Mouse (Mus musculus) cerebellum, adult 2 months (tissue): ENCODE measurements around the gene Cuta. TPM values are rescaled to one million over a fixed set of nuclear protein-coding genes. Genes with fewer than 3 reads are reported as not detected.
"Not testable (repeated sequence)": the region's sequence is repeated elsewhere in the genome, so short reads cannot be mapped to it uniquely, and the experiment has no call there.

Experiments used
- DNase-seq, 2 experiments: peaks; one replicate each; pipeline ENCODE4 v3.0.0; 2021
- H3K27ac ChIP-seq: fragments of 200-500 bp; 2 replicates; pipeline ENCODE4 v1.5.1; 2012; ENCODE audit warnings: low read length, control low read depth, inconsistent platforms; ENCODE audit not compliant: insufficient read depth
- H3K27me3 ChIP-seq: fragments of 200-500 bp; 2 replicates; pipeline ENCODE4 v1.6.1; 2012; ENCODE audit warnings: inconsistent platforms, mild to moderate bottlenecking, low read length, moderate library complexity; ENCODE audit not compliant: control insufficient read depth, insufficient read depth
- H3K4me1 ChIP-seq: fragments of 200-500 bp; 2 replicates; pipeline ENCODE4 v1.6.1; 2011; ENCODE audit warnings: low read length; ENCODE audit not compliant: control insufficient read depth, insufficient read depth
- H3K4me3 ChIP-seq: fragments of 200-500 bp; replicated peaks from 2 replicates; pipeline ENCODE3; 2011; ENCODE audit warnings: mild to moderate bottlenecking, low read depth, low read length, control low read depth; ENCODE audit not compliant: insufficient read depth
- CTCF ChIP-seq: fragments of 200-500 bp; IDR thresholded peaks from 2 replicates; pipeline ENCODE4 v1.5.1; 2011; ENCODE audit warnings: low read depth, mild to moderate bottlenecking, control low read depth, low read length, moderate library complexity, borderline replicate concordance; ENCODE audit not compliant: insufficient read depth
- POLR2A ChIP-seq: fragments of 200-500 bp; IDR thresholded peaks from 2 replicates; pipeline ENCODE4 v1.6.1; 2011; ENCODE audit warnings: low read length, control low read depth, borderline replicate concordance; ENCODE audit not compliant: insufficient read depth
- WGBS: fragments of 180-500 bp; shearing (Covaris S2); methylation state at CpG from one replicate; pipeline ENCODE4 v1.1.7; 2018; 5-methylcytosine and 5-hydroxymethylcytosine counted together
- polyA plus RNA-seq: library from polyadenylated mRNA; depleted of rRNA; stranded (reverse); fragments of >200 nt; gene quantifications from 2 replicates; pipeline ENCODE4 v1.2.3, GENCODE M21; 2012

Cuta gene
- polyA plus RNA-seq, 1 experiment: 187 TPM

DNA sequence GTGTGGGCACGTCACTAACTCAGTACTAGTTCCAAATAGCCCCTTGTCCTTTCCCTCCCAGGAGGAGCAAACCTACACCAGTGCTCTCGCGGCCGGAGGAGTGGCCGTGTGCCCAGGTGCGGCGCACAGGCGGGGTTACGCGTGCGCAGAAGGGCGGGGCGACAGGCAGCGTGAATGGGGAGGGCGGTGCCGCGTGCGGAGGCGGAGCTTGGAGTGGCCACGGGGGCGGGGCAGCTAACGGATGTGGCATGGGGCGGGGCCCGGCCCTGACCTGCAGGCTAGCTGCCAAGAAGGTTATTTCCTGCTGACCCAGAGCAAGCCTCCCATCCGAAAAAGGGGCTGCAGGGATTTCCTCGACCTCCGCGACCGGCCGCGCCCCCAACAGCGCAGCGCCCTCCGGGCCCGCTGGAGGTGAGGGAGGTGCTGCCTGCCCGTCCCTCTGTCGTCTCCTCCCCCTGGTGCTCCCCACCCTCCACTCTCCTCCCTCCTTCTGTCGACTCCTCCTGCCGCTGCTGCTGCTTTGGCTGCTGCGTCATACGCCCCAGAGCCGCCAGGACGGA, 6.5 kb downstream of the Cuta start, which contains the start of gene Phf1:
Phf1 (plus strand) TSS at position 214 of the 560 bp plus-strand sequence.
- TF ChIP-seq POLR2A (peak; percentile 98), CTCF (no peak)
- 0 out of 2 replicates have a peak, but pooled peaks cover 4% of the 10 kb centered on the region for H3K4me1 ChIP-seq
- H3K4me3 ChIP-seq: peak within 1 kb of the TSS; percentile 67
- under 1% methylated on average over 43 of the region's 43 CpGs for WGBS
- peak within 1 kb of the TSS; percentile 36 for H3K27ac ChIP-seq
- peak; percentile 94 to 97 for DNase-seq
- no peaks in the 10 kb centered on the region for H3K27me3 ChIP-seq

DNA sequence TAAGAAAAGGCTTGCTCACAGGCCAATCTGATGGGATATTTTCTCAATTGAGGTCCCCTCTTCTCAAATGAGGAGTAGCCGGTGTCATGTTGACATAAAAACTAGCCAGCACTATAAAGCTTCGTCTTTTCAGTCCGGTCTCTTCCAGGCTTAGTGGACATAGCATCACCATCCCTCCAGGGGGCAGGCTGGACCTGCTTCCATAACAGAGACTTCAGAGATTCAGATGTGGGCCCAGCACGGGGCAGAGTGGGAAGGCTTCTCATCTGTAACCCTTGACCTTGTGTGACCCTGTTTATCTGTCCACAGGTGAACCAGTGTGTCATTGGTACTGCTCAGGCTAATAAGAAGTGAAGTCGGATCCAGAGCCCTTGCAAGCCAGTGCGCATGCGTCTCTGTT, 7.6 kb downstream of the Cuta start:
- H3K4me1 ChIP-seq: not testable (repeated sequence)
- DNase-seq: peak in 1 of 2 experiments; percentile 26

GRCm38 (mm10) chr17:26925414-26925813, 14.0 kb downstream of the Cuta start:
- H3K27ac ChIP-seq, H3K4me1 ChIP-seq, DNase-seq, H3K27me3 ChIP-seq, H3K4me3 ChIP-seq: not testable (repeated sequence)
- 95% methylated on average over 9 of the region's 9 CpGs for WGBS

More for the DNA sequence above, 7.6 kb downstream of the Cuta start:
- WGBS: 63% methylated on average over 7 of the region's 7 CpGs
- TF ChIP-seq CTCF: peak; percentile 20; the same call in 1 of the 2 replicates
- H3K27ac ChIP-seq, H3K4me3 ChIP-seq, H3K27me3 ChIP-seq: not testable (repeated sequence)

GRCm38 (mm10) chr17:26922368-26922767, 17.0 kb downstream of the Cuta start:
- H3K27ac ChIP-seq, DNase-seq, H3K4me1 ChIP-seq, H3K4me3 ChIP-seq, H3K27me3 ChIP-seq: not testable (repeated sequence)
- WGBS: 82% methylated on average over 6 of the region's 6 CpGs

DNA sequence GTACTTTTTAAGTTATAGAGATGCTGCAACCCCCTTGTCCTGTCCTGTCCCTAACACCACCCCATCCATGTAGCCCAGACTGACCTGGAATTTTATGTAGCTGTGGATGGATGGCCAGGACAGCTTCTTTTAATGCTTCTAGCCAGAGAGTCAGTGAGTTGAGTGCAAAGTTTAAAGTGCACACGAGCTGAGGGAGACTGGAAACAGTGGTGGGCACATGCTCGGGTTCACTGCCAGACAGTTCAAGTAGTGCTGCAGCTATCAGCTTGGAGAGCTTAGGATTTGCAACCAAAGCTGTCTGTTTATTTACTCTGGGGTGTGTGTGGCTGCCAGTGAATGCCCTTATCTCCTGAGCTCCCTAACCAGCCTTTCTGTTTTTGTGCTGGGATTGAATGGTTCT, 19.9 kb downstream of the Cuta start:
- WGBS: 83% methylated on average over 2 of the region's 2 CpGs
- H3K27ac ChIP-seq, H3K4me1 ChIP-seq, H3K27me3 ChIP-seq, DNase-seq, H3K4me3 ChIP-seq: not testable (repeated sequence)

- Histone ChIP-seq H3K27ac (no peak overlapping the region), H3K4me3 (no peak overlapping the region), H3K4me1 (no peaks in the 10 kb centered on the region), H3K27me3 (no peaks in the 10 kb centered on the region)
- DNase-seq: no peak
- no peak for TF ChIP-seq POLR2A
- WGBS: 76% methylated on average over 2 of the region's 2 CpGs
Measured at GRCm38 (mm10) chr17:26918343-26918742, 21.0 kb downstream of the Cuta start.

- H3K4me1 ChIP-seq, H3K27ac ChIP-seq, H3K27me3 ChIP-seq, DNase-seq: not testable (repeated sequence)
- peak overlapping the region; percentile 81 for H3K4me3 ChIP-seq
- 4% methylated on average over 12 of the region's 12 CpGs for WGBS
Measured at GRCm38 (mm10) chr17:26917560-26917959, 21.8 kb downstream of the Cuta start.

- Histone ChIP-seq H3K27me3 (no peaks in the 10 kb centered on the region), H3K4me1 (no peaks in the 10 kb centered on the region), H3K4me3 (peak within 1 kb of the TSS; percentile 81), H3K27ac (no peak within 1 kb of the TSS)
- under 1% methylated on average over 72 of the region's 72 CpGs for WGBS
- TF ChIP-seq POLR2A: no peak
- TF ChIP-seq CTCF: peak; percentile 98
- peak; percentile 100 for DNase-seq
Measured at GRCm38 (mm10) chr17:26916711-26917482, 22.5 kb downstream of the Cuta start, which contains the start of gene Kifc5b. TSS of gene Kifc5b (plus strand) at chr17:26917091.
